Mouse (Mus musculus) gastrocnemius, adult 2 months (tissue): Measurements from ENCODE around the gene Suox. TPM values are rescaled to one million over a fixed set of nuclear protein-coding genes. Genes with fewer than 3 reads are reported as not detected.
"Not testable (repeated sequence)": the region's sequence is repeated elsewhere in the genome, so short reads cannot be mapped to it uniquely, and the experiment has no call there.

Experiments
- DNase-seq: peaks from one replicate; pipeline ENCODE4 v3.0.0; 2022
- H3K27ac ChIP-seq: fragments of 200-600 bp; 2 replicates; pipeline ENCODE4 v1.8.1; 2022; ENCODE audit warnings: mild to moderate bottlenecking
- H3K4me3 ChIP-seq: fragments of 200-600 bp; 2 replicates; pipeline ENCODE4 v1.8.1; 2022; ENCODE audit warnings: mild to moderate bottlenecking, moderate library complexity
- CTCF ChIP-seq: fragments of 200-600 bp; IDR thresholded peaks from 2 replicates; pipeline ENCODE4 v1.8.1; 2022; ENCODE audit warnings: antibody characterized with exemption, mild to moderate bottlenecking, moderate library complexity
- intact Hi-C: fragments of 180-260 bp; cut with DNase I; formaldehyde crosslinking; loops from one replicate; pipeline ENCODE4 v1.15.1; 2025
- long read RNA-seq, 2 experiments: library from polyadenylated mRNA; stranded (forward); transcript quantifications; one replicate each; pipeline ENCODE4 v2.0.0; 2021
- total RNA-seq, 2 experiments: library from RNA; stranded (reverse); gene quantifications; 2 replicates each; pipeline ENCODE4 v1.2.3; 2021

The Suox gene
- 10 to 100 TPM; 22.5 to 27.7 TPM for total RNA-seq
- long read RNA-seq, experiment 1, transcript Suox-201 (4 exons, 2,497 nt) = major isoform, 31 of 40 reads
- long read RNA-seq, experiment 1, partial matches to known transcripts = 5 of 40 reads
- long read RNA-seq, experiment 1, other reads (novel, unspliced or antisense) = 4 of 40 reads
- long read RNA-seq, experiment 2, transcript Suox-201 (4 exons, 2,497 nt) = major isoform, 34 of 42 reads
- long read RNA-seq, experiment 2, partial matches to known transcripts = 8 of 42 reads
- long read RNA-seq, experiment 2, other reads (novel, unspliced or antisense) = 0 of 42 reads

- Histone ChIP-seq H3K27ac (peak within 1 kb of the TSS; percentile 93), H3K4me3 (peak within 1 kb of the TSS; percentile 83)
- TF ChIP-seq CTCF = no peak
- intact Hi-C loops = loop anchor here (5.0 kb wide), 3 partner anchors 47 to 107 kb away; partner anchors contain the start of genes Pa2g4 and Rps26
- DNase-seq = peak; percentile 92
Observed at GRCm38 (mm10) chr10:128673763-128674468, at the start of gene Suox. Gene Suox, minus strand, starts transcription at chr10:128674073.

GRCm38 (mm10) chr10:128715559-128716537, 42.0 kb upstream of the Suox start:
- no peak overlapping the region for H3K4me3 ChIP-seq
- H3K27ac ChIP-seq = no peak overlapping the region
- intact Hi-C loops = no loop called here
- DNase-seq = no peak
- TF ChIP-seq CTCF = no peak

GRCm38 (mm10) chr10:128711318-128711717, 37.4 kb upstream of the Suox start:
- H3K27ac ChIP-seq, DNase-seq, H3K4me3 ChIP-seq, intact Hi-C loops: not testable (repeated sequence)

GRCm38 (mm10) chr10:128705317-128705693, 31.4 kb upstream of the Suox start:
- intact Hi-C loops = loop anchor here (2.0 kb wide), 1 partner anchor 37 kb away; no protein-coding TSS in a partner anchor
- DNase-seq = peak; percentile 30
- Histone ChIP-seq H3K4me3 (peak overlapping the region; percentile 90), H3K27ac (peak overlapping the region; percentile 93)
- no peak for TF ChIP-seq CTCF

- no peak for TF ChIP-seq CTCF
- Histone ChIP-seq H3K4me3 (peak within 1 kb of the TSS; percentile 90), H3K27ac (peak within 1 kb of the TSS; percentile 93)
- peak; percentile 96 for DNase-seq
- intact Hi-C loops = loop anchor here (2.0 kb wide), 1 partner anchor 38 kb away; no protein-coding TSS in a partner anchor
Observed at GRCm38 (mm10) chr10:128704491-128705316, 30.8 kb upstream of the Suox start, which contains the start of gene Cdk2. Gene Cdk2, minus strand, starts transcription at chr10:128705031.

- no peak for DNase-seq
- intact Hi-C loops = loop anchor here (2.0 kb wide), 1 partner anchor 39 kb away; no protein-coding TSS in a partner anchor
- H3K27ac ChIP-seq = peak within 1 kb of the TSS; percentile 93
- H3K4me3 ChIP-seq = peak within 1 kb of the TSS; percentile 90
- no peak for TF ChIP-seq CTCF
Observed at GRCm38 (mm10) chr10:128703895-128704294, 30.0 kb upstream of the Suox start, which contains the start of gene Pmel. Gene Pmel, plus strand, starts transcription at chr10:128704195.

GRCm38 (mm10) chr10:128702328-128703007, 28.6 kb upstream of the Suox start:
- Histone ChIP-seq H3K27ac (no peak overlapping the region), H3K4me3 (no peak overlapping the region)
- TF ChIP-seq CTCF = no peak
- DNase-seq = no peak
- intact Hi-C loops = no loop called here

- intact Hi-C loops = no loop called here
Observed at GRCm38 (mm10) chr10:128700712-128701111, 26.8 kb upstream of the Suox start.

GRCm38 (mm10) chr10:128699611-128700010, 25.7 kb upstream of the Suox start:
- no peak for TF ChIP-seq CTCF
- intact Hi-C loops = no loop called here
- no peak overlapping the region for H3K27ac ChIP-seq

More at GRCm38 (mm10) chr10:128700712-128701111, 26.8 kb upstream of the Suox start:
- no peak for DNase-seq
- Histone ChIP-seq H3K4me3 (no peak overlapping the region), H3K27ac (no peak overlapping the region)
- TF ChIP-seq CTCF = no peak

GRCm38 (mm10) chr10:128699006-128699405, 25.1 kb upstream of the Suox start:
- no peak overlapping the region for H3K4me3 ChIP-seq
- no peak for TF ChIP-seq CTCF
- intact Hi-C loops = no loop called here
- H3K27ac ChIP-seq = no peak overlapping the region
- DNase-seq = no peak

More at GRCm38 (mm10) chr10:128699611-128700010, 25.7 kb upstream of the Suox start:
- DNase-seq = no peak
- H3K4me3 ChIP-seq = no peak overlapping the region
